Mouse (Mus musculus) Muller cell, postnatal 12 days (primary cell): ENCODE measurements around the gene Arhgap23.
A peak's percentile ranks its signal among the peaks of the same experiment; 100 is the strongest.

Experiments
- DNase-seq: peaks from one replicate; pipeline ENCODE4 v3.0.0-alpha.2; 2015; ENCODE audit errors: inconsistent ontology term

Gene Arhgap23

DNA sequence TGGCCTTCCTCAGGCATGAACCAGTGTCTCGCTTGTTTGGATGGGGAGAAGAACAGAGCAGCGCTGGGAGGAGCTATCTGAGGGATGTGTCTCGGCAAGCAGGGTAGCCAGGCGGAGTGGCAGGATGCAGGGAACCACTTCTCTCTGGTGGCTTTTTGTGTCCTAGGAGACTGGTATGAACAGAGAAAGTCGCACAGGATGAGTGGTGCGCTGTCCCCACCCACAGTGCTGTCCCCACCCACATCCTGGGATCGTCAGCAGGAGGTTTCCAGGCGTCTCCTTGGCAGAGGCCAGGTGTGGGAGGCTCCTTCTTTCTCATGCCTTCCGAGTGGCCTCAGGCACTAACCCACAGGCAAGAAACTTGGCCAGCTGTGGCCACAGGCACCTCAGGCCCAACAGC lies 87.0 kb downstream of the Arhgap23 start:
- DNase-seq, result no peak

DNA sequence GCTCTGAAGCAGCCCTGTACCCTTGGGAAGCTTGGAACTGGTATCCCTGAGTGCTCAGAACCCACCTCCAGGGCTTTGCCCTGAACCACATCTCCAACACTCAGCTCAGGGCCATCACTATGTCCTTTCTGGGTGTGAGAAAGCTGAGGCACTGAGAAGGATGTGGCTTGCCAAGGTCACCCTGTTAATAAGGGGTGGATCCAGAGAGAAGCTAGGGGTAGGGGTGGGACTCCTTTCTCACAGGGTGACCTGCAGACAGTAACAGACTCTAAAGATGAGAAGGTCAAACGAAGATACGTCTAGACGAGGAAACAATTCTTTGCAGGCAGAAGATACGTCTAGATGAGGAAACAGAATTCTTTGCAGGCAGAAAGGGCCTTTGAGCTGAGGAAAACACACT lies 87.5 kb downstream of the Arhgap23 start:
- DNase-seq, result no peak

DNA sequence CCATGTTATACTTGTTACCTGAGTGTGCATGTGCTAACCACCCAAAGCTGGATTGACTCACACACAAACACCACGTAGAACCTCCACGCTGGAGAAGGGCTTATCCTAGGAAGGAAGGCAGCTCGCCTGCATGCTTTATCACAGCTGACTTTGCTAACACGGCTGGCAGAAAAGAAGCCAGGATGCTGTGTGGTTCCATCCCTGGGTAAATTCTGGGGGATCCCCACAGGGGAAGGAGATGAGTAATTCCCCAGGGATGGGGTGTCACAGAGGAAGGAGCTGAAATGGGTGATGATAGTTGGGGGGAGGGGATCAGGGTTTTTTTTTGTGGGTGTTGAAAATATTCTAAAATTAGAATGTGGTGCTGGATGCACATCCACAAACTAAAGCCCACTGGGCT lies 90.5 kb downstream of the Arhgap23 start:
- DNase-seq, result no peak

DNA sequence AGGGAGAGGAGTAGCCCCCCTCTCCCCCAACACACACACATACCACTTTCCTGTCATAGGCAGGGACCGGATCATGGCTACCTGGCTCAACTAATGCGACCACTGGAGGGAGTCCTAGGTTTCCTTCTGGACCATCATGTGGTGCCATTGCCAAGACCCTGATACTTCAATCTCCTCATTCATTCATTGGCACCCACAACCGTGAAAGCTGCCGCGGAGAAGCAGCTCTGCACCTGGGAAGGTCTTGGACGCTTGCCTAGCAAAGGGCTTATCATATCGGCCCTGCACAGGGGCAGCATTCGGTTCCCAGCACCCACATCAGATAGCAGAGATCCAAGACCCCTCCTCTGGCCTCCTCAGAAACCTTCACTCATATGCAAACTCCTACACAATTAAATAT lies 91.0 kb downstream of the Arhgap23 start:
- DNase-seq, result no peak

DNA sequence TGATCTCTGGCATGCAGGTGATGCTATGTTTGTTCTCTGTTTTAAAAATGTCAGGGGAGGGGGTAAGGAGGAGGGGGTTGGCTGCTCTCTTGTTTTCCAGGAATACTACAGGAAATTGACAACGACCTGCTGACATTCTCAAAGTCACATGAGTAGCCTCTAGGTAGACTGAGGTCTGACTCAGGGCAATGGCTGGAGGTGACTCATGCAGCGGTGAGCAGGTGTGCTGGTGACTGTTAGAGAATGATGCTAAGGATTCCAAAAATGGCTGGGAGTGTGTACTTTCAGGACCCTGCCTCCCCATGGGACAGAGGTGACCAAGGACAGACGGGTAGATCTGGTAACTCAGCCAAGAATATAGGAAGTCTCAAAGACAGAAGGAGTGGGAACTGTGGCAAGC lies 92.9 kb downstream of the Arhgap23 start:
- DNase-seq, result no peak

DNA sequence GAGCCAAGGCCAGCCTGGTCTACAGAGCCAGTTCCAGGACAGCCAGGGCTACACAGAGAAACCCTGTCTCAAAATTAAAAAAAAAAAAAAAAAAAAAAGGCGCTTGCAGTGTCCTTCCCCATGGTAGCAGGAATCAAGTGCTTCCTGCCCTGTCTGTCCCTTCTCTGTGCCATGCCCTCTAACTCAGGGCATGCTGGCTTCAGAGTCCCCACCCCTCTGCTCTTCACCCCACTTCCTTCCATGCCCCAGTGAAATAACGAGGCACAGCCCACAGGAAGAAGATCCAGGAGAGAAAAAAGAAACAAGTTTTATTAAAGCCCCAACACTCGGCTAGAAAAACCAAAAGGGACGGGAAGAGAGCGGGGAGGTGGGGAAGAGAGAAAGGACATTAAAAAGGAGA lies 93.7 kb downstream of the Arhgap23 start:
- DNase-seq, result no peak

DNA sequence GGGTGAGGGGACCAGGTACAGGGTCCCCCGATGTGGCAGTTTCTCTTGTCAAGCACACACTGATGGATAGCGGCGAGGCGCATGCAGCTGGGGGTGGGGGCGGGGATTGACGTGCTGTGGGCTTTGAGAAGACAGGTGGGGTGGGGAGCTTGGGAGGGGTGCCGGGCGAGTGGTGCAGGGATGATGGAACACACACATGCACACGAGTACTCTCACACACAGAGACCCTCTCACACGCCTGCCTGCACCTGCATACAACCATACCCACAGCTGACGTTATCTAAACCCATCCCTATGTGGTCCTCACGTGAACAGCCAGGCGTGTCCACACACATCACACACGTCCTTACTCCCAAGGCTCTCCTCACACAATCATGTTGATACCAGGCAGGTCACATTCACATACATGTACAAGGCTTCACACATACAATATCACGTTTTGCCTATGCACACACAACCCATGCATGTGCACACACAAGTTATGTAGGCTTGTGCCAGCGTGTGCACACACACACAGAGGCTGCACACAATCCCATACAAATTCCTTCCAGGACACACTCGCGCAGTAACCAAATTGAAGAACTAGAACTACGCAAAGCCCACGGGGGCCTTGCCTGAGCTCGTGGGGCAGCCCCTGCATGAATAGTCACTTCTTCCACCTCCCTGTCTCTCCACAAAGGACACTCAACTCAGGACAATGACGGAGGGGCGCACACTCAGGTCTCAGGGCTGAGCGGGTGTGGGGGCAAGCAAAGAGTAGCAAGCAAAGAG lies 94.6 kb downstream of the Arhgap23 start:
- DNase-seq, result no peak

DNA sequence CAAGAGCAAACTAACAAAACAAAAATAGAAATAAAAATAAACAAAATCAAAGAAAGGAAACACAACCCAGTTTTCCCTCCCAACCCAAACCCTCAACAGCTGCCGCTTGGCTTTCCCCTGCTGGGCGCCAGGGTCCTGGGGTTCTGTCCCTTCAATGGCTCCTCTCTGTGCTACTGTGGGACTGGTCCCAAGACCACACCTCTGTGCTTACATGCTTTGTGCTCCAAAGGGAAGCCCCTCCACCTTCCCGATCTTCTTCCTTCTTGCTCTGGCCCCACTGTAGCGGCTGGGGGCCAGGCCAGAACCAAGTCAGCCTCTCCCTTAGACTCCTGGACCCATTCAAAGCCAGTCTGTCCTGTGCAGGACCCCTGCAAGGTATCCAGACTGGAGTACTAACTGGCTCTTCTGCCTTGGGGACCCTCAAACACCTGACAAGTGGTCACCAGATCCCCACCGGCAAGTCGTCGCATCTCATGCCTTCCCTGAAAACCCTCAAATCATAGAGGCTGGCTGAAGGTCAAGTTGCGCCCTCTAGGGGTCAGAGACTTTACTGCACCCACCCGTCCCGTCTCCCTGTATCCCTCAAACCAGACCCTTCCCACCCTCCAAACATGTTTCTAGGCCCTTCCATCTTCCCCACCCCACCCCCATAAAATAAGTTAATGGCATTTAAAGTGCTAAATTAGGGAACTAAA lies 95.8 kb downstream of the Arhgap23 start:
- DNase-seq, result no peak

DNA sequence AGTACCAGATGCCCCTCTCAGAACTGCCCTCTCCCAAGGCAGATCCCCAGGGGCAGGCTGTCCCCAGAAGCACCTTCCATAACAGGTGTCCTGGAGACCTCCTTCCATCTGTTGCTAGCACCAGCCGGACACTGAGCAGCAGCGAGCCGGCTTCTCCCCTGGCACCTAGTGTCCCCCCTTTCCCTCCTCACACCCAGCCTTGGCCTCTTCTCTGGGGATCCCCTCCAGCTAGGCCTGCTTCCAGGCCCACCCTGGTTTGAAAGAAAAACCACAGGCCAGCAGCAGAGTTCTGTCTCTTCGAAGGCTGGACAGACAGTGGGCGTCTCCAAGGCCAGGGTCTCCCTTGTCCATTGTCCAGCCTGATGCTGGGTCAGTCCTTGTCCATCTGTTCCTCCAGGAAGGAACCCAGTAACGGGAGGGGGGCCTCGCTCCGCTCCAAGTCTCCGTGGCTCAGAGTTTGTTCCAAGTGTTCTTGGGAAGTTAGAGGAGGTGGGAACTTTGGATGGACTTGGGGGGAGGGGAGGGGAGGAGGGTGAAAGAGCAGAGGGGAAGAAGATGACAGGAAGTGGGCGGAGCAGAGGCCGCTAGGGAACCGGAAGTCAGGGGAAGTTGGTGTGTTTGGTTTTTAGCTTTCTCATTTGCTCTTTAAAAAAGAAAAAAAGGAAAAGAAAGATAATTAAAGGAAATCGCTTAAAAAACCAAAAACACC lies 96.5 kb downstream of the Arhgap23 start:
- no peak for DNase-seq

DNA sequence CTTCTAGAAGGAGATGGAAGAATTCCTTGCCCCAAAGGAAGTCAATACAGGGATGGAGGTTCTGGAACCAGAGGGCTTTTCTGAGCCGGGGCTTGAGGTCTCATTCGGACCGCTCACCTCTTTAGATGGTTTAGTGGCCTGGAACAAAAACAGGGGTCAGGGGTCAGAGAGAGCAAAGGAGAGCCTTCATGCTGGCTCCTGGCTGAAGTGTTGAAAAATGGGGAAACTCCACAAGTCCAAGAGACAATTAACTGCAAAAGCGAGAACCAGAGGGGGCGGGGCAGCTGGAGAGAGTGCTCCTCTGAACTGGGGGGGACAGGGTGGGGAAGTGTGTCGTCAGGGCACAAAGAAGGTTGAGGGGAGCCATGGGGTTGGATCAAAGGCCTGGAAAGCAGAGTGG lies 97.2 kb downstream of the Arhgap23 start:
- DNase-seq, result no peak

DNA sequence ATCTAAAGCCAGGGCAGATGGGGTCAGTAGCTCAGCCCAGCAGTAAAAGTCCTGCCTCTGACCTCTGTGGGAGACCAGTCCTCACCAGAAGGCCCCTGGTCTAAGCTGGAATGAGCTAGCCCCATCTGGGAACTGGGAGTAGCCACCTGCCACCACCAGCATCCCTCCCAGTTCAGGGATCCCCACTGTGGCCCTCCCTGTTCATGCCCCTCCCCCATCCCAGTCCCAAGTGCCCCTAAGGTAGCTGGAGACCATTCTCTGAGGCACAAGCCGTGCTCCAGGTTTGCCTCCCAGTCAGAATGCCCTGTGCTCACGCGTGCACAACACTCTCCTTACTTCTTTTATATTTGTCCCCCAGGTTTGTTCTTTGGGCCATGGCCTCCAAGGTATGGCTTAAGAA lies 97.7 kb downstream of the Arhgap23 start:
- no peak for DNase-seq

DNA sequence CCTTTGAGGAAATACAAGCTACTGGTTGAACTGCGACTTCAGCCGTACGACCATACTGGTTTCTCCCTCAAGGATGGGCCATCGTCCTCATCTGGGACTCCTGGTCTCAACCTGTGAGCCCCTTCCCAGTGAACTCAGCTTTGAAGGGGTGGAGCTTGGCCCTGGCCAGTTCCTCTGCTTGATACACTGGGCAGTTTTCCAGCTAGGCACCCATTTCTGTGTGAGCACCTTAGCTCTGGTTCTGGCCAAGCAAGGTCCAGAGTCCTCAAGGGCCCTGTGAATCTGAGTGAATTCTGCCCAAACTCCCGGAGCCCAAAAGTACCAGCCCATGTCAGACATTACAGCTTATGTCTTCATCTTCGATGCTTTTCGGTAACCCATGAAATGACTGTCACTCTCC lies 105.2 kb downstream of the Arhgap23 start:
- DNase-seq, result no peak

DNA sequence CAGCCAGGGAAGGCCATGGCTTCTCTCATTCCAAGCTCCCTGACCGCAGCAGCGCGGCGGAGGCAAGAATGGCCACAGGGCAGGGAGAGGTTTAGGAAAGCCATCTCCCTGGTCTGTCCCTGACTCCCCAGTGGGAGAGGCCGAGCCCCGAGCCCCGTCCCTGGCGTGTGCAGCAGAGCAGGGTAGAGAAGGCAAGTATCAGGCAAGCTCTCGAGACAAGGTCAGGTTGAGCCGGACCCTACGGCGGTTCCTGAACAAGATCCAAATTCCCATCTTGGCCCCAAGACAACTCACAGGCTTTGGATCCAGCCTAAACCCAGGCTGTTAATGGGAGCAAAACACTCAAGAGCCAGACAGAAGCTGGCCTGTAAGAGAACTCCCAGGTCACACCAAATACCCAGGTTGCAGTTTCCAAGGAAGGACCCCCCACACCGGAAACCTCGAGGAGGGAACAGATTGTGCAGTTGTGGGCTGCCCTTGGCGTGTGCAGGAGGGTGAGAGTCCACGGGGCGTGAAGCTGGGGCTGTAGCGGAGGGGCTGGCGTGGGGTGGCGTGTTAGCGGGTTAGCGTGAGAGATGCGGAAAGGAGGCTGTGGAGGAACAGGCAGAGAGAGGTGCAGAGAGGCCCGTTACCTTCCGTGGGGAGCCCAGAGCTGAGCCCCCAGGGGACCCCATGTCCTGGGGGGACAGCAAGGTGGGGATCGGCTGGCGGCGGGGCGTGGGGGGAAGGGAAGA lies 106.6 kb downstream of the Arhgap23 start:
- DNase-seq, result no peak

DNA sequence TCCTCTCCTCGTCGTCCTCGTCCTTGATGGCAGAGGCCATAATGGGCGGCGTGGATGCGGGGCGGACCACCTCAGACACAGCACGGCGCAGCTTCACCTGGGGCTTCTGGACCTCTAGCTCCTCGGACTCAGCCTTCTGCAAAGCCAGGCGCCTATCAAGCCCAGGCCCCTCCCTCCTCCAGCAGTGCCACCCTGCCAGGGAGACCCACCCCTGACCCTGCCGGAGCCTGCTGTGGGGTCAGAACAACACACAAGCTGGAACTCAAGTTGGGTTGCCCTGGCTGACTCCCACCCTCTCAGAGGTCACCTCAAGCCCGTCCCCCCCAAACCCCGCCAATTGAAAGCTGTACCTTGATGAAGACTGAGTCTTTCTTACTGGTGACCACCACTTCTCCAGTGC lies 107.8 kb downstream of the Arhgap23 start:
- DNase-seq, result no peak

DNA sequence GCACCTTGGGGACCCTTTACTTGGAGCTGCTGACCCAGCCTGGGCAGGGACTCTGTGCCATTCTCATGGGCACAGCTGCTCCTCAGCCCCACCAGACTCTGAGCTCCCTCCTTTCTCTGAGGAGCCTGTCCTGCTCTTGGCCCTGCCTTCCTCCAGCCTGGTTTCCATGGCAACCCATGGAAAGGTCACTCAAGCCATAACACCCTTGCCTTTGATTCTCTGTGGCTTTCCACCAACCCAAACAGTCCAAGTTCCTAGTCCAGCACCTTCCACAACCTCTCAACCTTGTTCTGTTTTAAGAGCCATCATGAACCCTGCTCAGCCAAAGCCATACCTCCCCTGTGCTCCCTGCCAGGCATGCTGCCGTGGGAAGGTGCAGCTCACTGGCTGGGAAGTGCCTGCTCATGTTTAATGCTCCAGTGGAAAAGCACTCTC lies 108.5 kb downstream of the Arhgap23 start:
- peak; percentile 47 for DNase-seq

DNA sequence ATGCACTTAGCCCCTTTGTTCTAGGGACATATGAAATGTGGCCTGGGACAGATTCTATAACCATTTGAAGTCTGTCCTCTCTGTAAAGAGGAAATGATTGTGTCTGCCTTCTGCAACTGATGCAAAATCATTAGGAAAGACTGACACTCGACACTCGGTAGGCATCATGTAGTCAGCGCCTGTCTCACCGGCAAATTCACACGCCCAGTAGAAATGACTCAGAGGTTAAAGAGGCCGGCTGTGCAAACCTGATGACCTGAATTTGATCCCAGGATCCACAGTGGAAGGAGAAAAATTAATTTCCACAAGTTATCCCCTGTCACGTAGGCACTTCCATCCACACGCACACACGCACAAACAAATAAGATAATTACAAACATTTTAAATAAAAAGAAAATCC lies 109.0 kb downstream of the Arhgap23 start:
- DNase-seq, result peak; percentile 47

DNA sequence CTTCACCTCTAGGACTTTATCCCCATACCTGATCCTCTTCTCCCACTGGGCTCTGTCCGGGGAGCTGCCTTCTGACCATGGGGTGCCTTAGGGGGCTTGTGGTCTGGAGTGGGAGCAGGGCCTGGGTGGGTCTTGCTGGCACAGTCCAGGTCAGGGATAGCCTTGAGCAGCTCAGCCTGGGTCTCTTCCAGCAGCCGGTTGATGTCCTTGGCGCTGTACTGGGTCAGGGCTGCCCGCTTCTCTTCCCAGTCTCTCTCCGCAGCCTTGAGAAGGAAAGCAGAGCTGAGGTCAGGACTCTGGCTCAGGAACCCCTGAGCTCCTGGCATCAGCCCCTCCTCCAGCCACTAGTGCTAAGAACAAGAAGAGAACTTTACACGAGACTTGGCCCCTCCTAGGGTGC lies 110.0 kb downstream of the Arhgap23 start:
- DNase-seq, result no peak

DNA sequence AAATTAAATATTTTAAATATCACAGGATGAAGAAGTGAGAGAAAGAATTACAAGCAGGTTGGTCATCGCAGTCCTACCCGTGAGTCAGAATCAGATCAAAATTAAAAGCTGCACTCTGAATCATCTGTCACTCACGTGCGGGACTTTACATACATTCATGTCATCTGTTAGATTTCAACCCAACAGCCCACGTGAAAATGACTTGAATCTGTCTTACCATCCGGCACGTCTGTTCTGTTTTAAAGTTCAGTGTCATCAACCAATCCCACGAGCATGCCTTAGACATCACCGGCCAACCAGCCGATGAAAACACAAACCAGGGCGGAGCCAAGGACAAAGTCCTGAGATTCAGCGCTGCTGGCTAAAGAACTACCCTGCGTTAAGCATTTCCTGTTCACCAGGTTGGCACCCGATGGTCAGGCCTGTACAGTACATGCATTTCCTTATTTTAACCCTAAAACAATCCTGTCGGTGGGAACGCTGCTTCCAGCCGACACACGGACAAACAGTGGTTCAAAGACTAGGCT lies 113.0 kb downstream of the Arhgap23 start:
- DNase-seq, result no peak

DNA sequence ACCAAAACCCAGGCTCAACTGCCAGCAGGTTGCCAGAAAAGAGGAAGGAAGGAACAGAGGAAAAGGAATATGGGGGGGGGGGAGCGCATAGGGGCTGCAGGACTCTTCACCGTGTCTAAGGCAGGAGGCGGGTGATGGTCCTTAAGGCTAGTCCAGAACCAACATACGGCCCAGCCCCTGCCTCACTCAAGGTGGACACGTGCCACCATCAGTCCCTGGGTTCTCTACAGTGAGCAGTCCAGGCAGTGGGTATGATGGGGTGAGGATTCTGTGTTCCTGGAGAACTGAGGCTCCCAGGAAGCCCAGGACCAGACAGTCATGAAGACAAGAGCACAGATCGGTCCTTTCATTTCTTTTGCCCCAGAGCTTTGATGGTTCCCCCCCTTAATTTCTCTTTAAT lies 114.7 kb downstream of the Arhgap23 start:
- no peak for DNase-seq

DNA sequence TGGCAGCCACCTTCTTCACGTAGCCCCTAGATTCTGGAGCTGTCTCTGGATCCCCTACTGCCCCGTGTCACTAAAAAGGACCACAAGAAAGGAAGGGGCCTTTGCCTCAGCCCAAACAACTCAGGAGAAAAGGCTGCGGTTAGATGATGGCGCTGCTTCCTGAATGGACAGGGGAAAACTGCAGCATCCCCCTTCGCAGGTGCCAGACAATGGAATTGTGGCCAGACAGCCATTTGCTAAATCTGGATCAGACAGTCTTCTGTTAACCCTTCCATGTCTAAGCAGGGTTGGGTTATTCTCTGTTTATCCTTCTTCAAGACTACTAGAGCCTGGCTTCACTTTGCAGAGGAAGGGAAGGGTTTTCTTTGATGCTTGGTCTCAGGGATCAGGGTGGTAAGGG lies 115.6 kb downstream of the Arhgap23 start:
- no peak for DNase-seq

DNA sequence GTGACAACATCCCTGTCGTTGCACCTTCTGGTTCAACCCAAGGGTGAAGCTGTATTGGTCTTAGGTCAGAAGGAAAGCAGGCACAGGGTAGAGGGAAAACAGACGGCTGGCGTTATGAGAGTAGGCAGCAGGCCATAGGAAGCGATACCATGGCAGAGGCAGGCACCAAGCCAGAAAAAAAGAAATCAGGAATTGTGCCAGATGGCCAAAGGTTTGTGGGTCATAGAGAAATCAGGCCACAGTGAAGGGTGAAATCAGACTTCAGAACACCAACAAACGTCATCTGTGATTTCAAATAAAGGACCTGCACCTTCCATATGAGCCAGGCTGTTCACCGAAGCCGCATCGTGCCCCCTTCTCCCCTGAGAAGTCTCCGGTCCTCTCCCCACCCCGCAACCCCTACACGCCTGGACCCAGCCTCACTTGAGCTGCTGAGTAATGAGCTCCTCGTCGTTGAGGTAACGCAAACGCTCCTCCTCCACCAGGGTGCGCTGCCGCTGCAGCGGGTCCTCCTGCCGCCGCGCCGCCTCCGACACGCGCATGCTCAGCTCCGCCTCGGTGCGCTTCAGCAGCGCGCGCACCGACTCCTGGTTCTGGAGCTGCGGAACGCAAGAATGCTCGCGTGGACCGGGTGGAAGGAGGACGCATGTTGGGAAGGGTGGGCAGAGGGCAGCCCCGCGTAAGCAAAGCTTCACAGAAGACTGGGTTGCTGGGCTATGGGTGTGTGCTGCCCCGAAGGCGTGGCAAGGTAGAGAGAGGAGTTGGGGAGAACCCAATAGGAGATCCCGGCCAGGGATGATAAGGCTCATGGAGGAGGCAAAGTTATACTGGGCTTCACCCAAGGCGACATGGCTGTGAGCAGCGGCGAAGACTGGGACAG lies 116.3 kb downstream of the Arhgap23 start:
- peak; percentile 89 for DNase-seq
